Mouse (Mus musculus) thymus, postnatal 14 days (tissue): ENCODE results near the gene Skida1.
"Not testable (repeated sequence)": the region's sequence is repeated elsewhere in the genome, so short reads cannot be mapped to it uniquely, and the experiment has no call there.

Source experiments
- DNase-seq: peaks from one replicate; pipeline ENCODE4 v3.0.0; 2021

Gene Skida1

DNA sequence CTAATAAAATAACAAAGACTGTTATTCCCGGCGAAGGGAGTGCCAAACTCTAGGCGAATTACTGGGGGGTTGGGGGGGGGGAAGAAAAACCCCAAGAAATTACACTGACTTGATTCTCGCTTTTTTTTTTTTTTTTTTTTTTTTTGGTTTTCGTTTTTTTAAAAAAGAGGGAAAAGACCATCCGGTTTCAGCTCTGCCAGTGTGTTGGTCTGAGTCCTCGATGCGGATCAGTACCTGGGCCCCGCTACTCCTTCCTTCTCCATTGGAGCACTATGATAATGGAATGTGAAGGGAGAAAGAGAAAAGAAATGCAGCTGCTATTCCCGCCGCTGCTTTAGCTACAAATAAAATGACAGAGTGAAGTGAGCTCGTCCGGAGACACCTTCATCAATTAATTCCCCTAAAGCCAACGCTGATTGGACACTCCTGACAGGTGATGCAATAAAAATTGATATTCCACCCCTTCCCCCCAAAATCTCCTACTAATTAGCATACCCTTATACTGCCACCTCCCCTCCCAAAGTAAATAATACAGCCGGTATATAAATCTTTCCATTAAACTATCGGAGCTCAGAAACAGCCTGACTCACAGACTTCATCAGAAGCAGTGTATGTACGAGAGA, at the start of gene Skida1:
Gene Skida1 (minus strand): TSS at position 599 of the 623 bp plus-strand sequence.
- no peak for DNase-seq

DNA sequence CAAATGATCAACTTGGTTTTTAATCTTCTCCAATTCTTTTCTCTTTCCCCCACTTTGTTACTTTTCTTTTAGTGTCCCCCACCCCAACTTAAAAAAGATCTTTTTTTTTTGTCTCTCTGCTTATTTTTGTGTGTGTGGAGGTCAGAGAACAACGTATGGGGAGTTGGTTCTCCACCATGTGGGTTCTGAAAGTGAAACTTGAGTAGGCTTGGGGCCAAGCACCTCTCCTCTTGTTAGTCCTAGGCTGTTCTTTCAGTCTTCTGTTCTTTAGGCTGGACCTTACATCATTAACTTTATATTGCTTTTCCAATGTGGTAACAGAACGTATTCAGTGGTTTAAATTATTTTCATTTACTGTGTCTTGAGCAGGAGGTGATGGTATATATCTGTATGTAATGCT, 47.0 kb upstream of the Skida1 start:
- no peak for DNase-seq

DNA sequence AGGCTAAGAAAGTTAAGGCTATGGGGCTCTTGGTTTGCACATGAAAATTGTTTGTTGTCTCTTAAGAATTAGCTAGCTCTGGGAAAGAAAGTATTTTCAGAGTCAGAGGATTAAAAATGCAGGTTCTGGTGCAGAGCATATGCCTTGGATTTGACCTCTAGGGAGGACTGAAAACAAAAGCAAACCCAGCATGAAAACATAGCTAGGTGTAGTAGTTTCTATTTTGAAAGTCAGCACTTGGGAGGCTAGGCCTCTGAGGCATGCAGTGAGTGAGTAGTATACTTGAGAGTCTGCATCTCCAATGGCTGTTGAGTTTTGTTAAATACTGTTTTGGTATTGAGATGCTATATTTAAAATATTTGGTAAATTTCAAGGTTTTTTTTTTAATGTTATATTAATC, 45.5 kb upstream of the Skida1 start:
- DNase-seq = no peak

DNA sequence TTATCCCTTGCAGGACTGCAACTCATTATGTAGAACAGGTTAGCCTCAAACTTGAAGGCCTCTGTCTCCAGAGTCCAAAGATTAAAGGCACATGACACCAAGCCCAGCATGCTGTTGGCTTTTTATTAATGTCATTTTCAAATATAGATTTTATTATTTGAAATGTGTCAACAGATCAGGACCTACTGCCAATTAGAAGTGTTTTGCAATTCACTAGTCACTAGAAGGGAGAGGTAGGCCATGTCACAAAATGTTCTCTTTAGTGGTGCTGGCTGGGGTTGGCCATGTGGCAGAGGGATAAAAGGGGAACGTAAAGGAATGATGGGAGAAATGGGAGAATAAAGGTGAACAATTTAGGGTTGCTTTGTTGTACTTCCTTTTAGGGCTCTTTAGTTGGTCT, 45.0 kb upstream of the Skida1 start:
- DNase-seq = no peak

DNA sequence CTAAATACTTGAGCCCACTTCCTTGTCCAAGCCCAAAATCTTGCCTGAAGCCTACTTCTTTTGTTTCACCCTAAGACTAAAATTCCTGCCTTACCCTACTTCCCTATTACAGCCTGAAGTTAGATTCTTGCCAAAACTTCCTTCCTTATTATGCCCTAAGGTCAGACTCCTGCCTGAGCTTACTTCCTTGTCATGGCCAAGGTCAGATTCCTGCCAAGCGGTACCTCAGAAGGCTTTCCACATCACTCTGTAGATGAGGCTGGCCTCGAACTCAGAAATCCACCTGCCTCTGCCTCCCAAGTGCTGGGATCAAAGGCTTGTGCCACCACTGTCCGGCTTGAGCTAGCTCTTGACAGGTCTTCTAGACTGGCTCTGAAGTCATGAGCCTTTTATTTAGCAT, 38.8 kb upstream of the Skida1 start:
- not testable (repeated sequence) for DNase-seq

DNA sequence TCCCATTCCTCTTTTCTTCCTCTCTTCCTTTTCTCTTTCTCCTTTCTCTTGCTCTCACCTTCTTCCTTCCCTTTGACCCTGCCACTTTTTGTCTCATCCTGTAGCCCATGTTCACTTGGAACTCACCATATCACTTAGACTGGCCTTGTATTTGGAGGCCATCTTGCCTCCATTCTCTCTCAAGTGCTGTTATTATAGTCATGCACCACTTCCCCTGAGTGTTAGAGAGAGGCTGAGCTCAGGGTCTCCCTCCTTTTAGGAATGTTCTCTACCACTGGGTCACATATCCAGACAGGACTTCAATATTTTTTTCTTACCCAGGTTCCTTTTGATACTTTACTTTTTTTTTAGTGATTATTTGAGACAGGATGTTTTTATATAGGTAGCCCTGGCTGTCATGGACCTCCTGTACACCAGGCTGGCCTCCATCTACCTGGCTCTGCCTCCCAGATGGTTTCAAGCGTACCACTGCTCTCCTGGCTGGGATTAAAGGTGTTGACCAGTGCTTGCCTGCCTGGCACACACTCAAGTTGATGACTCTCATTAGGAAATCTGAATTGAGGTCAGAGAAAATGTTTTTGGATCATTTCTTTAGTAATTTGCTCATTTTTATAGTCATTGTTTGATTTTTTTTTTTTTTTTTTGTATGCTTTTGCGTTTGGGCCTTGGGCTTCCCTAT, 31.5 kb upstream of the Skida1 start:
- DNase-seq = no peak

DNA sequence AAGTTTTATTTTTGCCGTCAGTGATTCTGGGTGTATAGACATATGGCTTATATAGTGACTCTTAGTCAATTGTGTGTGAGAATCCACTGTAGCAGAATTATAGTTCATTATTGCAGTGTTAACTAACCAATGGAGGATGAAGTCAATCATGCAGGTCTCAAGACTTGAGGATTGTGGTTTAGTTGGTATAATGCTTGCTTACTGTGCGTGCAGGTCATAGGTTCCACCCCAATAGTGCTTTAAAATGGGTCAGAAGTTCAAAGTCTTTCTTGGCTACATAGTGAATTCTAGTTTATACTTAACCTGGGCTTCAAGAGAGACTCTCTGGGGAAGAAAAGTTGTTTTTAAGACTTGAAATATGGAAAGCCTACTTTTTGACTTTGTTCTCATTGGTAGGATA, 23.1 kb upstream of the Skida1 start:
- no peak for DNase-seq

DNA sequence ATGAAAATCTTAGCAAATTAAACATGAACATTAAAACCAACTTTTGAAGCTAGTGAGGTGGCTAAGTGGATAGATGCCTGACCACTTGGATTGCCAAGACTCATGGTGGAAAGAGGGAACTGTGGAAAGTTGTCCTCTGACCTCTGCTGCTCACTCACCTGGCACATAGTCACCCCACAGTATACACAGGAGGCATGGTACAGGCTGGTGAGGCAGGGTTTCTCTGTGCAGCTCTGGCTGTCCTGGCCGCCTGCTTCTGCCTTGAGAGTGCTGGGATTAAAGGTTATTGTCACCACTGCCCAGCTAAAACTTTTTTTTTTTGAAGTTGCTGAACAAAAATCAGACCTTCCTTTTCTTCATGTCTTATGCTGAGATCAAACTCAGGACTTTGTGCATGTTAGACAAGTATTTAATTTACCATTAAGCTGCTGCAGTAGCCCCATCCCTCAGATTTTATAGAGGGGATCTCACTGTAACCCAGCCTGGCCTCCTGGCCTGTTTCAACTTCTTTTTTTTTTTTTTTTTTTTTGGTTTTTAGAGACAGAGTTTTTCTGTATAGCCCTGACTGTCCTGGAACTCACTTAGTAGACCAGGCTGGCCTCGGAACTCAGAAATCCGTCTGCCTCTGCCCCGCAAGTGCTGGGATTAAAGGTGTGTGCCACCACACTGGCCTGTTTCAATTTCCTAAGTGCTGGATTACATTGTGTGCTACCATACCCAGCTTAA, 19.4 kb upstream of the Skida1 start:
- no peak for DNase-seq

DNA sequence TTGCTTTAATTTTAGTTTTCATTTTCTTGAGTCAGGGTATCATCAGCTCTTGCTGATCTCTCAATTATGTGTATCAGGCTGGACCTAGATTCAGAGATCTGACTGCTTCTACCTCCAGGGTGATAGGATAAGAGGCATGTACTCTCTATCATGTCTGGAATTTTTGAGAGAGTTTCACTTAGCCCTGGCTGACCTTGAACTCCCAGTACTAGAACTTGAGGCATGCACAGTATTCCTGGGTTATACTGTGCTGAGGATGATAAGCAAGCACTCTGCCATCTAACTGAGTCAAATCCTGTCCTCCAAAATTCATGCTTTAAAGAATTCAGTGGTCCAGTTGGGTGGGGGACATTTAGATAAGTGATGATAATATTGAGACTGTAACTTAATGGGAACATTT, 17.6 kb upstream of the Skida1 start:
- DNase-seq = no peak

DNA sequence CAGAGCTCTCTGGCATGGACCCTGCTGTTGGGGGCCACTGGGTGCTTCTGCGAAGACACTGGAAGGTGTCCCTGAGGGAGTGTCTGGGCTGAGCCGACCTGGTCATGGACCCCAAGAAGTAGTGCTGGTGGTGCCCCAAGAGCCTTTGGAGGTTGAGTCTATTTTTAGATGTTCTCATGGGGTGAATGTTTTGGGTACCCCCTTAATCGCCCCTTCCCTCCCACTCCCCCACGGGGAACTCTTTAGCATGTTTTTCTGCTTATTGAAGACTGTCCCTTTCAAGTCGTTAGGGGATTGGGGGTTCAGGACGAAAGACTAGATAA, 16.8 kb upstream of the Skida1 start:
- DNase-seq = no peak

DNA sequence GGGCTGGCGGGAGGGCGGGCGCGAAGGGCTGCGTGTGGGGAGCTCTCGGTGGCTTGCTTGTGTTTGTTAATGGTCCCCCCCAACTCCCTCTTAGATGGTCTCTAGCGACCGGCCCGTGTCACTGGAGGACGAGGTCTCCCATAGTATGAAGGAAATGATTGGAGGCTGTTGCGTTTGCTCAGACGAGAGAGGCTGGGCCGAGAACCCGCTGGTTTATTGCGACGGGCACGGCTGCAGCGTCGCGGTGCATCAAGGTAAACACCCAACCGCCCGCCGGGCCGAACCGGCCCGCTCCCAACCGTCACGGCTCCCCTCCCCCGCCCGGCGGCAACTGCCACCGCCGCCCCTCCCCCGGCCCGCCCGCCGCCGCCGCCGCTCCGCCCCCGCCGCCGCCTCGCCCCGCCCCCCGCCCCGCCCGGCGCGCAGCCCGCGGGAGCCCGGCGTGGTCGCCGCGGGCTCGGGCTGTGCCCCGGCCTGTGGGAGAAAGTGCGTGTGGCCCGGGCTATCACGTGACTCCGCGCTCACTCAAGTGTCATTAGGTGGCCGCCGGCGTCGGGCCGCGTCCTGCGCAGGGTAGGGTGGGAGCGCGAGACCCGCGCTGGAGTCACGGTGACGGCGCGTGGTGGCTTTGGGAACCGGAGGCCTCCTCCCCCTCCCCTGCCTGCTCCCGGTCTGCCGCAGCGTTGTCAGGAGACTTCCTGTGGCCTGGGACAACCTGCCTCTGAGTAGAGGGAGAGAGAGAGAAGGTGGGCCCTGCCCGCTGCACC, 16.3 kb upstream of the Skida1 start:
- peak; percentile 83 for DNase-seq

DNA sequence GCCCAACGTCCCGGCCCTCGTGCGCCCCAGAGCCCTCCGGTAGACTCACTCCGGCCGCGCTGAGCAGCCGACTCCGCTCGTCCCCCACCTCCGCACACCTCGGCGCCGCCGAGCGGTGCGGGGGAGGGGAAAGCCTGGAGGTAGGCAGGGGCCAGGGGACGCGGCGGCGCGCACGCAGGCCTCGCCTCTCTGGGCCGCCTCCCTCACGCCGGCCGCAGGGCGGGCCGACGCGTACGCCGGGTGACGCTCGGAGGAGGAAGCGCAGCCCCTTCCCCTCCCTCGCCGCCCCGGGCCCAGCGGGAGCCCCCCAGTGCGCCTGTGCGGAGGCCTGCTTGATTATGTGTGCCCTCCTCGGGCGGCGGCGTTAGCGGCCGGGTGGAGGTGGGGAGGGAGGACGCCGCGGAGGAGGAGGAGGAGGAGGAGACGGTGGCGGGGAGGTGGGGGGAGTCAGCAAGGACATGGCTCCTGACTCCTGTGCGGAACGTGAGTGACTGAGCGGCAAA, 15.6 kb upstream of the Skida1 start:
- peak; percentile 97 for DNase-seq

DNA sequence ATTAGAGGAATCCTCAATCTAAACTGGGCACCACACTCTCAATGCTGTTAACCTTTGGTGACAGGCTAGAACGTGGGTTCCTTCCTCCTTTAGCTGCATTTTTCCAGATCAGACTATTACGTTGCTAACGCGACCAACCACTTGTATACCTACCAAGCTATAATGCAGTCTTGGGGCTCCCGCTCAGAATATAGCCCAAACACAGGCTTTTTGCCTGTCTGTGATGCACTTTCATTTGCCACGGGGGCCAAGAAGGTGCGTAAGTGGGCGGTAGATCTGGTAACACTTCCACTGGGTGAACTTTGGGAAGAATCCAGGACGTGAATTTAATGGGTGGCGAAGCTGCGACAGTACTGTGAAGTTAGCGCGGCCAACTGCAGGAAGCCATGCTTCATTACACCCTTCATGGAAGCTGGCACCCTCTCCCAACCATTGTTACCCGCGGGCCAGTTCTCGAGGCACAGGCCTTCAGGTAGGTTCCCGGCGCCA, 15.0 kb upstream of the Skida1 start:
- DNase-seq = no peak

DNA sequence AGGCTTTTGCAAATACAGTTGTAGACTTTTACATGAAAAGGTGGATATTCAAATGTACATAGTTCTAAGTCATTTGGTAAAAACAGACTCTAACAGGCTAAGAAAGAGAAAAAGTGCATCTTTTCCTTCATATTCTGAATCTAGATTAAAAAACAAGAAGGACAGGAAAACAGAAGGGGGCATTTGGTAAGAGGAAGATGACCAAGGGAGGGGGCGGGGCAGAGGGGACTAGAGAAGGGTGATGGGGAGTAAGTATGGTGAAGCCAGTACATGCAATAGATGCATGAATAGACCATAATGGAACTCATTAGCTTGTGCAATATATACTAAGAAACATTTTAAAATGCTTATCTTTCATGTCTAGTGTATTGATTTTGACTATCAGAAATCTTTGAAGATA, 11.5 kb upstream of the Skida1 start:
- DNase-seq = no peak

DNA sequence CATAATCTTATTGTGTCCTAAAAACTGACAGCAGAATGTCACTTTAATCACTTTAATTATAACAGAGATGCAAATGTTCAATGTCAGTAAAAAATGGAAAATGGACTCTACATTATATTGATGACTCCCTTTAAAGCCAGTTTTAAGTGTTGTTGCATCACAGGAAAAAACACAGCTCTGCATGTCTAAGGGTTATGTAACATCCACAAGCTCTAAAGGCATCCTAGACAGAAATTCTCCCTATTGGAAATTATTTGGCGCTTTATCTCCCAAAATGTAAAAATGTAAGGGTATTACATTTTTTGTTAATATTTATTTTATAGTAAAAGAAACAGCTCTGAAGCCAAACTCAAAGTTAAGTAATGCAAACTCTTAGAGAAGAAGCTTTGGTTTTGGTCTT, 11.0 kb upstream of the Skida1 start:
- no peak for DNase-seq

DNA sequence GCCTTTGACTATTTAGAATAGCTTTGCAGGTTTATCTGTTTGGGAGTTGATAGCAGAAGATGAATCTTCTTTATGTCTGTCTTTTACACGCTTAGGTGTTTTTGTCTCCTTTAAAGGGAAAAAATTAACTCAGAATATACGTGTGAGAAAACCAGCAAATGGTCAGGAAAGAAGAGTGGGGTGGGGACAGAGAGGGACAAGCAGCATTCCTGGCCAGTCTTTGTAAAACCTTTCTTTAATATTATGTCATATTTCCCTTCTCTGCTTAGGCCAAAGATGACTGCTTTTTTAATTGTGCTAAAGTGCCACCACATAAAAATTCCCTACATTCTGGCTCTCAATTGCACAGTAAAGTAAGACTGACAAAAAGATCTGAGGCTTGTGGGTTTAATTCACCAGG, 10.2 kb upstream of the Skida1 start:
- DNase-seq = no peak

DNA sequence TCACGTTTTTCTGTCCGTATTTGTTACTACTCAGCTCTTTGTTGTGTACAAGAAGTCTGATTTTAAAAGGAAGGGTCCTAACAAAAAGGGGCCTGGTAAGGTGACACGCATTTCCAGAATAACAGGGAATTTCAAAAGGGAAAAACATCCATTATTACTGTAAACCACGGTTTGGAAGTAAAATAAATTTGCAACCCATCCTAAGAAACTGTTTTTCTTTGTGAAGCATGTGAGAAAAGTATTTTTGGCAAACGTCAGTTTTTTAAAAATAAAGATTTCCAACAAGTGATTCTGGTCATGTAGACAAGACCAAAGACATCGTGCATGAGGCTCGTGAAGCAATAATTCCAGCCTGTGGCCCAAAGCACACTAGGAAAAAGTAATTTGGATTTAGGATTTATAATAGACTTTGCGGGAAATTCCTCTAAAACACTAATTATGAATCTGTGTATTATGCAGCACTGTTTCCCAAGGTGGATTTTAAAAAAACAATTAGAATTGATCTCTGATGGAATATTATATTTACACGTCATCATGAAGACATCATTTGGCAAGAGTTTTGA, 9.4 kb upstream of the Skida1 start:
- DNase-seq = no peak

DNA sequence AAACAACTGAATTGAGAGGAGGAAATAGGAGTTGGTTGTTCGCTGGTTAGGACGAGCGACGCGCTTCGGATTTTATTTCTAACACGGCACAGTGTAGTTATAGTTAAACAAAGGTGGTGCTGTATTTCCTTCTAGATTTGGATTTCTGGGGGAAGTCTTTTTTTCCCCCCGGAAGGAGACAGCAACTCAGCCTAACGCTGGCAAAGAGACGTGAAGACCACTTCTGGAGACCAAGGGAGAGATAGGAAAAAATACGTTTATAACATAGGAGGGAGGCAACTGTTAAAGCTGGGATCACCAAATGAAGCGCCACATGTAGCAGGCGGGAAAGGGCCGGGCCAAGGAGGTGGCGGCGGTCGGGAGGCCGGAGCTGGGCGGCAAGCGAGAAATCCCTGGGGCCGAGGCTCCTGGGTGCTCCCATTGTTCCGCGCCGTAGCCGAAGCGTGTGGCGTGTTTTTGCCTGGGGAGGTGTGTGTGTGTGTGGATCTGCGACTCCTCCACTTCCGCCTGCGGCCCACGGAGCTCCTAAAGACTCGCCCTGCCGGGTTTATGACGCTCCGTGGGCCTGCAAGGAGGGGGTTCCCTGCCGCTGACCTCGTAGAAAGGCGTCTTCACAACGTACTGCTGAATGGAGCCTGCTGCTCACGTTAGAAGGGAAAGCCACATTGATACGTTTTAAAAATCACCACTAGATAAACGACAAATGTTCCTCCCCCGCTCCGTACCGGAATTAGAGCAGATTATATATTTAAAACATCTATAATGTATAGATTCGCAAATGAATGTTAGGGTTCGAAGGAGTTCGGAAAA, 8.7 kb upstream of the Skida1 start:
- peak; percentile 74 for DNase-seq

DNA sequence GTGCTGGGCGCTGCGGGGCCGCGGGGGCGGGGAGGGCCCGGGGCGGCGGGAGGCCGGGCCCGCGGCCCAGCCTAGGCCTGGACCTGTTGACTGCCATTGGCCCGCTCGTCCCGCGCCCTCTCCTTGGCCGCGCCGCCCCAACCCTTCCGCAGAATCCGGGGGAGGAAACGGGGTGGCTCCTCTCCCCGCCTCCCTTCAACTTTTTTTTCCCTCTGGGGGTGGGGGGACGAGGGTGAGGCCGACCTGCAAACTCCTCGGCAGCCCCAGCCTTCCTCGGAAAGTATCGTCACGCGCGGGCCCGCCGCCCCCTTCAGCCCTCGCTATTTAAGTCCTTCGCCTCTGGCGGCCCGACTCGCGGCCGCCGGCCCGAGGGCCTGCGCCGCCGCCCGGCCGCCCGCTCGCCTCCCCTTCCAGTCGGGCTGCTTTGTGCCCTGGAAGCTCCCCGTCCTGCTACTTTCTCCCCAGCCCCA, 8.0 kb upstream of the Skida1 start:
- DNase-seq = peak; percentile 95

DNA sequence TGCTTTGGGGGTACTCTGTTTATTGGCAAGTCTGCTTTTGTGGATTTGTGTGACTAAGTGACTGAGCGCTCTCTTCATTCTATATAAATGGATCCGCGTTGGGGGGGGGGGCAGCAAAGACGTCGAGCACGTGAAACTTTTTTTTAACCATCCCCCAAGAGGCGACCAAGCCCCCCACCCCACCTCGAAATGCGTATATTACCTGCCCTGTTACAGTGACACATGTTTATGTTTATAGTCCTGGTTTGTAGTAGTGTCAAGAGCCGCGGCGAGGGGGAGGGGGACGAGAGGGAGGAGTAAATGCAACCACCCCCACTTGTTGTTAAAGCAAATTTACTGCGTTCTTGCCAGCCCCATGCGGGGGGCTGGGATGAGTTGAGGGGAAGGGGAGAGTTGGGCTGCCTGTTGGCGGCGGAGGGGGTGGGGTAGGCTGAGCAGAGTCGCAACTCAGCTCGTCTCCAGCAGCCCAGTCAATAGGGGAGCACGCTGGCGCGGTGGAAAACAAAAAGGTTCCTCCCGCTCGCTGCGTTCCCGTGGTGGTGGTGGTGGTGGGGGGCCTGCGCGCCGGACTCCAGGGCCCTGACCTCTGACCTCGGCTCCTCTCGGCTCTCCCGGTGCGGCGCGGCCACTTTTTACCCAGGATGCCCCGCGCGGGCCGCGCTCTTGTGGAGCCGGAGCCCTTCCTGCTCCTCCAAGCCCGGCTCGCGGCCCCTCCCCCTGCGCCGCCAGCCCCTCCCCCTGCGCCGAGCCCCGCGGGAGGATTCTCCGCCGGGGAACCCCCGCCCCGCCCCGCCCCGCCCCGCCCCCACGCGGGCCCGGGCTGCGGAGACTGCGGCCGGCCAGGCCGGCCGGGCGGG, 7.3 kb upstream of the Skida1 start:
- DNase-seq = peak; percentile 98
